Mouse (Mus musculus) lung, postnatal 0 days (tissue): ENCODE measurements around the gene Nipal1. TPM values are rescaled to one million over a fixed set of nuclear protein-coding genes. Genes with fewer than 3 reads are reported as not detected.
A peak's percentile ranks its signal among the peaks of the same experiment; 100 is the strongest.

Experiments
- ATAC-seq: fragments of 200-750 bp; cut with Nextera tagmentation; 2 replicates; pipeline ENCODE4 v1.8.0; 2017; ENCODE audit warnings: moderate library complexity
- DNase-seq: peaks from one replicate; pipeline ENCODE4 v3.0.0-alpha.2; 2016; ENCODE audit warnings: low spot score
- H3K27ac ChIP-seq: fragments of 300-500 bp; sonication (generic); 2 replicates; pipeline ENCODE4 v1.5.1; 2014; ENCODE audit warnings: antibody characterized with exemption, mild to moderate bottlenecking, low read length, mixed read lengths
- H3K27me3 ChIP-seq: fragments of 300-500 bp; sonication (generic); replicated peaks from 2 replicates; pipeline ENCODE4 v1.6.1; 2014; ENCODE audit warnings: low read length, mixed read lengths; ENCODE audit not compliant: insufficient read depth
- H3K36me3 ChIP-seq: fragments of 300-500 bp; sonication (generic); 2 replicates; pipeline ENCODE4 v1.6.1; 2014; ENCODE audit warnings: low read length, mixed read lengths; ENCODE audit not compliant: insufficient read depth
- H3K4me1 ChIP-seq: fragments of 300-500 bp; sonication (generic); 2 replicates; pipeline ENCODE4 v1.6.1; 2014; ENCODE audit warnings: antibody characterized with exemption, low read depth, low read length, mixed read lengths; ENCODE audit not compliant: insufficient read depth
- H3K4me2 ChIP-seq: fragments of 300-500 bp; sonication (generic); replicated peaks from 2 replicates; pipeline ENCODE4 v1.6.1; 2014; ENCODE audit warnings: low read depth, mild to moderate bottlenecking, low read length, moderate library complexity, mixed read lengths
- H3K4me3 ChIP-seq: fragments of 300-500 bp; sonication (generic); 2 replicates; pipeline ENCODE4 v1.5.1; 2014; ENCODE audit warnings: low read depth, low read length
- H3K9ac ChIP-seq: fragments of 300-500 bp; sonication (generic); replicated peaks from 2 replicates; pipeline ENCODE4 v1.6.1; 2014; ENCODE audit warnings: low read depth, mild to moderate bottlenecking
- H3K9me3 ChIP-seq: fragments of 300-500 bp; sonication (generic); 2 replicates; pipeline ENCODE4 v1.6.1; 2016; ENCODE audit warnings: low read length, mixed read lengths
- CTCF ChIP-seq: IDR thresholded peaks from 2 replicates; pipeline ENCODE4 v1.5.1; 2016; ENCODE audit warnings: antibody characterized with exemption, mild to moderate bottlenecking
- EP300 ChIP-seq: IDR thresholded peaks from 2 replicates; pipeline ENCODE4 v1.6.1; 2016; ENCODE audit warnings: antibody characterized with exemption, mild to moderate bottlenecking, control low read depth
- WGBS: fragments of 180-500 bp; shearing (Covaris S2); extraction: QIAGEN DNeasy Blood & Tissue Kit; methylation state at CpG from one replicate; pipeline ENCODE4 v1.1.7; 2014; 5-methylcytosine and 5-hydroxymethylcytosine counted together
- polyA plus RNA-seq: library from polyadenylated mRNA; unstranded; fragments of >200 nt; fragmentation: Nextera tagmentation; extraction: Ambion mirVana; gene quantifications from 2 replicates; pipeline ENCODE4 v1.2.1, GENCODE M21; 2015

The Nipal1 gene
- polyA plus RNA-seq, 1 experiment from 2014 or later: 11.0 TPM

DNA sequence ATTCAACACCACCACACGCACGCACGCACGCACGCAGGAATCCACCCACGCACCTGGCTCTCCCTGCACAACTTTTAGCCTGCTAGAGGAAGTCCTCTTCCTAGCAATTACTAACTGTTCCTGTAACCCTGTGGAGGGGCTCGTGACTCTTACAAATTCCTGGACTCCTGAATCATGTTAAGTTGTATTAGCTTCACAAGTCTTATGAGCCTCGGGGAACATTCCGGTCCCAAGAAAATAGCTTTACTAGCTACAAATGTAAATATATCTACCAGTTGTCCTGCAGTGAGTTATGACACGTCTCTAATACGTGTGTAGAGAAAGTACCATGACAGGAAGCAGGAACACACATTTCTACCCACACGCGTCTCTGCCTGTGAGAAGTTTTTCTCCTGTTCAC is 61.9 kb downstream of the Nipal1 start:
- H3K4me1 ChIP-seq: no peaks in the 10 kb centered on the region
- no peaks in the 10 kb centered on the region for H3K27me3 ChIP-seq
- H3K36me3 ChIP-seq: no peaks in the 10 kb centered on the region
- 65% methylated on average over 13 of the region's 13 CpGs for WGBS
- H3K27ac ChIP-seq: no peak overlapping the region
- ATAC-seq (peak; percentile 58), DNase-seq (peak; percentile 37)
- no peak overlapping the region for H3K9ac ChIP-seq
- 0 out of 2 replicates have a peak, but pooled peaks cover 3% of the 10 kb centered on the region for H3K9me3 ChIP-seq
- peak; percentile 94 for TF ChIP-seq EP300
- no peak for TF ChIP-seq CTCF
- H3K4me3 ChIP-seq: no peak overlapping the region
- no peak overlapping the region for H3K4me2 ChIP-seq

DNA sequence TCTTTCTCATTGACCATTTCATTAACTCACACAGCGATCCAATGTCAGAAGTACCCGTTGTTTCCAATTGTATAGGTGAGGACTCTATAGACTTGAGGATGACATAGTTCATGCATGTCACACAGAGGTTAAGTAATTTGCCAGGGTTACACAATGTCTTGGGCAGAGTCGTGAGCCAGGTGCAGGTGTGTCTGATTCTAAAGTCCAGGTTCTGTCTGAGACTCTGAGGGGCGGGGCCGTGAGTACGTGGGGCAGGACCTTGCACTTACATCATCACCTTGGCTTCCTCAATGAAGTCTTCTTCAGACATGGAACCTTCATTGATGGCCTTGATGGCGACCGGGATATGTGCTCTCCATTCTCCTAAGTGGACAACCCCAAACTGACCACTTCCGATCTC is 62.4 kb downstream of the Nipal1 start:
- H3K9ac ChIP-seq: no peak overlapping the region
- H3K4me3 ChIP-seq: no peak overlapping the region
- peak; percentile 64; the same call in 1 of the 2 replicates for ATAC-seq
- 0 out of 2 replicates have a peak, but pooled peaks cover 3% of the 10 kb centered on the region for H3K9me3 ChIP-seq
- H3K27ac ChIP-seq: no peak overlapping the region
- 81% methylated on average over 9 of the region's 9 CpGs for WGBS
- DNase-seq: peak; percentile 11
- no peaks in the 10 kb centered on the region for H3K4me1 ChIP-seq
- TF ChIP-seq CTCF: no peak
- no peak for TF ChIP-seq EP300
- no peaks in the 10 kb centered on the region for H3K27me3 ChIP-seq
- no peaks in the 10 kb centered on the region for H3K36me3 ChIP-seq
- H3K4me2 ChIP-seq: no peak overlapping the region

DNA sequence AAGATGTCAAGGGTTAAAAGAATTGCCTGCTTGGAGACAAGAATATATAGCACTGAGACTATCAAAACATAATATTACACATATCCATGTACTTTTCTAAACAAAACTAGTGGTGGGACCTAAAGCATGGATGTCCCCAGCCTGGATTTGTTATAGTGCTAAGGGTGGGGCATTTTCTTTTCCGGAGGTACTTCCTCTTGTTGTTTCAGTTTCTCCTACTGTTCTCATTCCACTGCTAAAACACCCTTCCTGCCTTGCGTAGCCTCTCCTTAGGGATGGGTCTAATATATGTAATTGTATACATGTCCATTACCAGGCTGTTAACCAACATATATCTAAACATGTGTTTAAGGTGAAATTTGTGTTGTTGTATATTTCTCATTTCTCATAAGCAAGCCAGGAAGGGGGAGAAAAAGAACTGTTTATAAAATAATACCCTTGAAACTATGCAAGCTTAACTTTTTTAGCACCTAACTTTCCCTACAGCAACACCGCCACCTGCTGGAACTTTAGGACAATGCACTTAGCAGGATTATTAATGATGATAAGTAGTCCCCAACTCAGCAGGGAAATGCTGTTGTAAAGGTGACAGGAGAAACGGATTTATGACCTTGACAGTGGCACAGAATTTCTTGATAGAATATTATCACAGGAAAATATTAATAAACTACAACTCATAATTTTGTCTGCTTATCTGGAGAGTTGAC is 63.1 kb downstream of the Nipal1 start:
- WGBS: 19% methylated on average over 4 of the region's 4 CpGs
- Histone ChIP-seq H3K4me1 (no peaks in the 10 kb centered on the region), H3K27ac (no peak overlapping the region), H3K9me3 (no peaks in the 10 kb centered on the region), H3K9ac (no peak overlapping the region), H3K4me3 (no peak overlapping the region), H3K4me2 (no peak overlapping the region), H3K36me3 (no peaks in the 10 kb centered on the region), H3K27me3 (no peaks in the 10 kb centered on the region)
- ATAC-seq (peak; percentile 62), DNase-seq (peak; percentile 75)
- TF ChIP-seq CTCF: peak; percentile 92
- TF ChIP-seq EP300: peak; percentile 17; the same call in 1 of the 2 replicates

DNA sequence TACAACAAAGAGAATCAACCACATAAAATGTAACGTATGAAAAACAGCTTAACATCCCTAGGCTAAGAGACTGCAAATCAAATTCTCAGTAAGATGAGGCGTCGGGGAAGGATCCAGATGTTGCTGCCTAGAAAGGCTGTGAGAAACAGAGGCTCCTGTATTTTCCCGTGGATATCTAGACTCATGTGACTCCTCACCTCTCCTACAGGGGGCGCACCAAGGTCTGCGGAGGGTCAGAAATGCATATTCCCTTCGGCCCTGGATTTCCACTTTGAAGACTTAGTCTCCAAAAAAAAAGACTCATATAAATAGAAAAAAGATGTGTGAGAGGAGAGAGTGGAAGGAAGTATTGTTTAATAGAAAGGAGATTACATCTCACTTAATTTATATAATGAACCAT is 73.0 kb downstream of the Nipal1 start:
- ATAC-seq (no peak), DNase-seq (no peak)
- Histone ChIP-seq H3K4me2 (no peak overlapping the region), H3K4me3 (no peak overlapping the region), H3K9me3 (no peaks in the 10 kb centered on the region), H3K27me3 (no peaks in the 10 kb centered on the region), H3K4me1 (no peaks in the 10 kb centered on the region), H3K27ac (no peak overlapping the region), H3K36me3 (no peaks in the 10 kb centered on the region), H3K9ac (no peak overlapping the region)
- peak; percentile 57 for TF ChIP-seq CTCF
- TF ChIP-seq EP300: no peak
- WGBS: 51% methylated on average over 7 of the region's 7 CpGs

Other genes starting within 250 kb of the Nipal1 start
- gene Corin, start 143.3 kb upstream of the Nipal1 start, polyA plus RNA-seq: 0.85 and 1.1 TPM in 2 replicates
- 9.3 and 9.5 TPM in 2 replicates for gene Nfxl1, start 88.1 kb upstream of the Nipal1 start, polyA plus RNA-seq
- not detected in 2 replicates for gene Zar1, start 66.5 kb upstream of the Nipal1 start, polyA plus RNA-seq
- gene Gm5868, start 60.2 kb upstream of the Nipal1 start, polyA plus RNA-seq: 0.15 TPM in 1 of 2 replicates, not detected in the other
- 0.05 TPM in 1 of 2 replicates, not detected in the other for gene Cnga1, start 3.5 kb upstream of the Nipal1 start, polyA plus RNA-seq
- 0.19 and 0.32 TPM in 2 replicates for gene Txk, start 105.0 kb downstream of the Nipal1 start, polyA plus RNA-seq
- gene Tec, start 220.7 kb downstream of the Nipal1 start, polyA plus RNA-seq: 4.2 and 4.6 TPM in 2 replicates